Mouse (Mus musculus) spleen, postnatal 36 days (tissue): ENCODE results near the gene Rexo5.

Experiments
- DNase-seq, 2 experiments: peaks; one replicate each; pipeline ENCODE4 v3.0.0; 2022; ENCODE audit warnings: low spot score in 2 of 2, mixed read lengths in 1 of 2

The Rexo5 gene

GRCm38 (mm10) chr7:119841820-119842449, 48.1 kb downstream of the Rexo5 start:
- no peak for DNase-seq

- DNase-seq = no peak
These were observed 51.7 kb downstream of the Rexo5 start for GRCm38 (mm10) chr7:119845541-119845940.

DNA sequence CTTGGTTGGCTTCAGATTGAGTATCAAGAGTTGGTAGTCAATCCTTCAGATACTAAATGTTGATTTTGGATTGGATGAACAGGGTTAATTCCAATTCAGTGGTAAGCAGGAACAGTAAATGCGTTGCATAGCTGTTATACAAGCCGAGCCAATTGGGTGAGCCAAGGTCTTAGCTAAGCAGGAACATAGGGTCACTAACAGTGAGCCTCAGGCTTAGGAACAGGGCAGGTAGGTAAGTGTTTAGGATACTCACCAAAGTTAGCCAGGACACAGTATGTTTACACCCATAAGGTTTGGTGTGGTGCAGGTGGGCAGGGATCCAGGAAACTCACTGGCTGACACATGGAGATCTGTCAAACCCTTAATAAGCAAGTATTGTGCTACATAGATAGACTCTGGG, 53.6 kb downstream of the Rexo5 start:
- DNase-seq = no peak

DNA sequence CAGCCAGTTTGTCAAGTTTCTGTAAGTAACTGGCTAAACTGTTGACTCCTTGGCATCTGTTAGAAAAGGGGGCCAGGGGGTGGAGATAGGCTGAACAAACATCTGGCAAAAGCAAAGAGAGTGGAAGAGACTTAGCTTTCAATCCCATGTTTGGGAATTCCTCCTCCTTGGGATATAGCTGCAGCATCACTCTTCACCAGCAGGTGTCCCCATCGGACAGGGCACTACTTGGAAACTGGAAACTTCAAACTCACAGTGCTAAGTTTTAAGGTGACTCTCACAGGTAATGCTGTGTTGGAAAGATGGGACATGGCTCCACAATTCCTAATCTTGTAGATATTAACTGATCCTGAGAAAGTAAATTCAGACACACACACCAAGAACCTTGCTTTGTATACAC, 55.3 kb downstream of the Rexo5 start:
- no peak for DNase-seq

- no peak for DNase-seq
These were observed 56.9 kb downstream of the Rexo5 start for GRCm38 (mm10) chr7:119850737-119851136.

DNA sequence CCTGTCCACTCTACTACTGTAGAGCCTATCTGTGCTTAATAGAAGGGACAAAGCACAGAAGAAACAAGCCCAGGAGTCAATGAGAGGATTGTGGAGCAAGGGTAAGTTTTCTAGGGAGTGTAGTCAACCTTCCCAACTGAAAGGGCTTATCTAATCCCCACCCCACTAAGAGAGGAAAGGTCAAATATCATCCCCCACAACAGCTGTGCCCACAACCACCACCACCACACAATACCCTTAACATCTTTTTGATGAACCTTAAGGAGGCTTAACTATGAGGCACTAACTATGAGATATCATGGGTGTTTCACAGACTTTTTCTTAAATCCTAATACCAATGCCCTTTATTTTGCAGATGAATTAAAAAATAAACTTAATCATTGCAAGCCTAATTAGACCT, 58.7 kb downstream of the Rexo5 start:
- DNase-seq = no peak

GRCm38 (mm10) chr7:119853186-119853585, 59.4 kb downstream of the Rexo5 start:
- DNase-seq = no peak

GRCm38 (mm10) chr7:119854362-119854761, 60.6 kb downstream of the Rexo5 start:
- no peak for DNase-seq

- DNase-seq = no peak
These were observed 61.2 kb downstream of the Rexo5 start for GRCm38 (mm10) chr7:119855031-119855430.

GRCm38 (mm10) chr7:119859476-119859875, 65.7 kb downstream of the Rexo5 start:
- DNase-seq = no peak

- no peak for DNase-seq
These were observed 66.3 kb downstream of the Rexo5 start for GRCm38 (mm10) chr7:119860116-119860515.

DNA sequence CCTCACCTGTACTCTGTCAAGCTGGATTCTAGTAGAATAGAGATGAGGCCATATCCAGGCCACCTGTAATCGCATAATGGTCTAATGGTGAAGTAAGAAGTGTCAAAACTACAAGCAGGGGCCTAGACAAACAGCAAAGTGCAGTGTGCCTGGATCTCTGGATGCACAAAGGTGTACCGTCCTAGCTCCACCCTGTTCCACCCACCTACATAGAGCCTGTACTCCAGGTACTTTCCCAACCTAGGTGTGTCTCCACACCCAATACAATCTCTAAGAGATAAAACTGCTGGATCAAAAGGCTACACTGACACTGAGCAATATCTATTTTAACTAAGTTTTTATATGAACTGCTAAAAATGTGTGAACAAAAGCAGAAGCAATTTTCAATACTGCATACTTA, 66.7 kb downstream of the Rexo5 start:
- DNase-seq = no peak

DNA sequence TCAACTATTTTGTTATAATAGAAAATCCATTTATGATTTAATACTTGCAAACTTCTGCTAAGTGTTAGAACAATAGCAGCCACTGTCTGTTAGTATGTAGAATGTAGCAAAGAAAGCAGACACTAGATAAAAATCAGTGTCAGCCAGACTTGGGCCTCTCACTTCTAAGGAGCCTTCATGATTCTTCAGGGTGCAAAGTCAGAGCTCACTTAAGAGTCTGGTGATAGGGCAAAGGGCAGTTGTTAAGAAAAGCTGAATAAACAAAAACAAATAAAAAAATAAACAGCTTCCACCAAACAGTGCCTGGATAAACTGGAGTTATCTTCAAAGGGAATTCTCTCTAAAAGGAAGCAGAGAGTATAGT, 67.1 kb downstream of the Rexo5 start:
- no peak for DNase-seq

- peak; percentile 25 to 46 for DNase-seq
These were observed 67.7 kb downstream of the Rexo5 start for GRCm38 (mm10) chr7:119861335-119862091.

DNA sequence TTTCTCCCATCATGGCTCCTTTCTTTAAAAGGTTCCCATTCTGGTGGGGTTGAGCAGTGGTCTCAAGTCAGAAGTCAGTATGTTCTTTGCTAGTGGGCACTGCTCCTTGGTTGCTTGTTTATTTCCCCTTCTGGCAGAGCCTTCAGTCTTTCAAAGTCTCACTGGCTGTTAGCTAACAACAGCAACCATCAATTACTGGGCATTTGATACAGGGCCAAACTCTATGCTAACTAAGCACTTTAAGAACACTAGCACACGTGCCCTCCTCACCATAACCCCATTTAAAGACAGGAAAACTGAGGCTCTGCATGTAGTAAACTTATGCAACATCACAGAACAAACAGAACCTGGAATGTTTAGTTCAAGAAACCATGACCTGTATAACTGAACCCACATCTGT, 68.4 kb downstream of the Rexo5 start:
- no peak for DNase-seq

DNA sequence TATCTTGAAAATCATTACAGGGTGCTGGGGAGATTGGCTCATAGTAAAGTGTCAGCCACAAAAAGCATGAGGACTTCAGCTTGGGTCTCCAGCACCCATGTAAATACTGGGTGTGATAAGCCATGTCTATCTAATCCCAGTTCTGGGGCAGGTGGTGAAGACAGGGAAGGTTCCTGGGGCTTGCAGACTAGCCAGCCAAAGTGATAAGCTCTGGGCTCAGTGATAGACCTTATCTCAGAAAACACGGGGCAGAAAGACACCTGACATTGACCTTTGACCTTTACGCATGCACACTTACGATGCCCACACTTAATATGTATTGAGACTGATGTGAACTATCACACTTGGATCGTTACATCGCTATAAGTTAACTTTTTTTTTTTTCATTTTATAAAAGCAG, 70.7 kb downstream of the Rexo5 start:
- DNase-seq = no peak

DNA sequence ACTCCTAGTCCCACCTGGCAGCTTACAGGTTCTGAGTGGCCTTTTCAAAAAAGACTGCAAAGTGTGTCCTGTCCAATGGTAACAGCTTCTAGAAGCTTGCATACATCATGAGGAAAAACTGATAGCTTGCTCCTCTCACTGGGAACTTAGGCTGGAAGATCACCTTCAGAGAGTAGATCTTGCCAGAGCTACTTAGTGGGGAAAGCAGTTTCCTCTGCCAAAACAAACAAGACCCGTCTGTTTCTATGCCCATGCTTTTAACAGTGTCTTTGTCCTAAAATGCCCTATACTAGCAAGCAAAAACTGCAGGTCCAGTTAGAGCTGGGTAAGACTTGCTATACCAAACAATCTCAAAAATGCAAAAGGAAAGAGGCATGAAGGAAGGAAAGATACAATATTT, 72.3 kb downstream of the Rexo5 start:
- no peak for DNase-seq

DNA sequence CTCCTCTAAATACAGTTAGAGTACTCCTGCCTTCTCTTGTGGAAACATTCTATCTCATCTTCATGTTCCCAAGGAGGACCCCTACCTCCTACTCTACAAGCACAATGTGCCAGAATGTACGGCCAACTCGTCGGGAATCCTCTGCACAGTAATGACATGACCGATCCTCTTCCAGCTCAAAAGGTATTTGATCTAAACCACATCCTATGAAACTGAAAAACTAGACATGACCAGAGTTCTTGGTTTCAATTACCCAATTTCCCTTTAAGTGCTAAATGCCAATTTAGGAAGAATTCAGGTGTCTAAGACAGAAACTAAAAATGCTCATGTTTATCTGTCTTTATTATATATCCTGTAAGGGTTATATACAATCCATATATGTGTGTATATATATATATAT, 78.4 kb downstream of the Rexo5 start:
- no peak for DNase-seq

- no peak for DNase-seq
These were observed 79.2 kb downstream of the Rexo5 start for GRCm38 (mm10) chr7:119873050-119873449.

GRCm38 (mm10) chr7:119875776-119876440, 82.1 kb downstream of the Rexo5 start:
- no peak for DNase-seq

DNA sequence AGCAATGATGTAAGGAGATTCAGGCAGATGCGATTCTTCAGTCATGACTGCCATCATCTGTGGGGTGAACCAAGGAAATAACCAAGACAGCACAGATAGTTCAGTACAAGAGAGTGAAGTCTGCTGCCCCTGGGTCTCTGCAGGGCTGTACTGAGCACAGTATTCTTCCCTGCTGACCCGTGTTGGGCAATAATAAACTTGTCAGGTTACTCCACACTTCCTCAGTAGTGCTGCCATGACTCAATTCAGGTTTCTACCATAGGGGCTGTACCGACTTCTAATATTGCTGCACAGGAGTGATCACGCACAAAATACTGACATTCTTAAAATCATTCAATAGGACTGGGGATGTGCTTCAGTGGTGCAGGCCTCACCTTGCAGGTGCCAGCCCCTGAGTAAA, 85.4 kb downstream of the Rexo5 start:
- DNase-seq = peak in 1 of 2 experiments; percentile 9

DNA sequence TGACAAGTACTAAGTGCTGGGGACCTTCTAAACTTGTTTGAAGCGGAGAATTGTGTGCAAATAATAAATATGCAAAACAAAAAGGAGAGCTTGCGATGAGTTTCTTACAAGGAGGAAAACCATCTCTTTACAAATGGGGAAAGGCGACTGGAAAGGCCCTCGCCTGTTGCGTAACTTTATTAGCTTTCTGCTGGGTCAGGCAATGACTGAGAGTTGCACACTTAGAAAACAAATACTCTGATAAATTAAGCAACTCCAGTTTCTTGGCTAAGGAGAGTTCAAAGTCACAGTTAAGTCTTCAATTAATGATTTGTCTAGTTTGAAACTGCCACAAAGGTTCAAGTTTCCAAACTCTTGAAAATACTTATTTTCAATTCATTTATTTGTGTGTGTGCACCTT, 86.5 kb downstream of the Rexo5 start:
- no peak for DNase-seq

- no peak for DNase-seq
These were observed 87.4 kb downstream of the Rexo5 start for GRCm38 (mm10) chr7:119881229-119881628.
